Mouse (Mus musculus) CH12.LX (cell line): ENCODE data around the gene Vbp1.
A peak's percentile ranks its signal among the peaks of the same experiment; 100 is the strongest.
"Not testable (repeated sequence)": the region's sequence is repeated elsewhere in the genome, so short reads cannot be mapped to it uniquely, and the experiment has no call there.

Source experiments
- BHLHE40 ChIP-seq: IDR thresholded peaks from 2 replicates; pipeline ENCODE4 v1.6.1; 2011; ENCODE audit warnings: mild to moderate bottlenecking, low read depth, low read length, improper control_type of control experiment
- CTCF ChIP-seq, 2 experiments: IDR thresholded peaks in 1 of 2; conservative IDR thresholded peaks in 1 of 2; 2 replicates each; pipeline ENCODE4 v1.5.1; 2011 to 2012; ENCODE audit warnings: low read depth in 2 of 2, low read length in 2 of 2, improper control_type of control experiment in 1 of 2, inconsistent platforms in 1 of 2, mild to moderate bottlenecking in 1 of 2, moderate library complexity in 1 of 2
- EP300 ChIP-seq: IDR thresholded peaks from 2 replicates; pipeline ENCODE4 v1.6.1; 2011; ENCODE audit warnings: low read length, improper control_type of control experiment
- MEF2A ChIP-seq: IDR thresholded peaks from 2 replicates; pipeline ENCODE4 v1.6.1; 2014; ENCODE audit warnings: low read depth, mild to moderate bottlenecking, inconsistent platforms, low read length, improper control_type of control experiment, borderline replicate concordance
- MYC ChIP-seq: IDR thresholded peaks from 2 replicates; pipeline ENCODE4 v1.6.1; 2011; ENCODE audit warnings: low read depth, mild to moderate bottlenecking, improper control_type of control experiment, low read length
- NELFE ChIP-seq: IDR thresholded peaks from 2 replicates; pipeline ENCODE4 v1.6.1; 2011; ENCODE audit warnings: low read depth, low read length, improper control_type of control experiment
- NRF1 ChIP-seq: IDR thresholded peaks from 2 replicates; pipeline ENCODE4 v1.6.1; 2014; ENCODE audit warnings: low read depth, mild to moderate bottlenecking, inconsistent platforms, low read length, improper control_type of control experiment, moderate library complexity
- POLR2A ChIP-seq: IDR thresholded peaks from 2 replicates; pipeline ENCODE4 v1.6.1; 2011; ENCODE audit warnings: low read depth, mild to moderate bottlenecking, improper control_type of control experiment, low read length
- RCOR1 ChIP-seq: conservative IDR thresholded peaks from 2 replicates; pipeline ENCODE4 v1.6.1; 2012; ENCODE audit warnings: low read depth, mild to moderate bottlenecking, inconsistent platforms, low read length, improper control_type of control experiment
- TCF12 ChIP-seq: IDR thresholded peaks from 2 replicates; pipeline ENCODE4 v1.6.1; 2014; ENCODE audit warnings: low read depth, mild to moderate bottlenecking, inconsistent platforms, low read length, improper control_type of control experiment
- UBTF ChIP-seq: IDR thresholded peaks from 2 replicates; pipeline ENCODE4 v1.6.1; 2012; ENCODE audit warnings: low read depth, mild to moderate bottlenecking, inconsistent platforms, low read length, improper control_type of control experiment, moderate library complexity
- ZC3H11A ChIP-seq: IDR thresholded peaks from 2 replicates; pipeline ENCODE4 v1.6.1; 2012; ENCODE audit warnings: low read depth, mild to moderate bottlenecking, inconsistent platforms, low read length, improper control_type of control experiment

- TF ChIP-seq CTCF (conservative IDR thresholded peaks at IDR 0.05 in 1 of 2, IDR thresholded peaks at IDR 0.05 in 1 of 2; ENCODE audit: low read depth in 2 of 2, low read length in 2 of 2); TCF12; MEF2A; RCOR1; MYC; ZC3H11A; BHLHE40; NELFE; EP300; UBTF: not testable (repeated sequence)
- TF ChIP-seq POLR2A (peak; percentile 32; the same call in 1 of the 2 replicates), NRF1 (peak; percentile 74)
These were observed 38.9 kb upstream of the Vbp1 start for GRCm38 (mm10) chrX:75475182-75475644.
